Mouse (Mus musculus): ENCODE data around the gene Sf3b1. TPM values are rescaled to one million over a fixed set of nuclear protein-coding genes. Genes with fewer than 3 reads are reported as not detected.
"Not testable (repeated sequence)": the region's sequence is repeated elsewhere in the genome, so short reads cannot be mapped to it uniquely, and the experiment has no call there.

Sf3b1 gene
- total RNA-seq (2014; rRNA removed): 73.8 and 89.0 TPM in 2 replicates
- 11.0 and 13.6 TPM in 2 replicates for polyA plus RNA-seq (2012; rRNA removed)

GRCm38 (mm10) chr1:55027253-55027801, at the start of gene Sf3b1:
Gene Sf3b1, minus strand, starts transcription at chr1:55027481.
- WGBS: 3% methylated on average over 46 of the region's 46 CpGs
- peaks cover 8% of the 10 kb centered on the region for H3K4me1 ChIP-seq (ENCODE audit: control insufficient read depth, insufficient read depth, low read length)

GRCm38 (mm10) chr1:55076395-55076743, 49.1 kb upstream of the Sf3b1 start:
- Histone ChIP-seq H3K9ac (ENCODE audit: low read depth, low read length) (no peak overlapping the region), H3K79me2 (ENCODE audit: control insufficient read depth, insufficient read depth, low read length) (no peaks in the 10 kb centered on the region), H3K4me3 (ENCODE audit: insufficient read depth, low read depth, low read length) (no peak overlapping the region), H3K4me1 (ENCODE audit: control insufficient read depth, insufficient read depth, low read length) (peaks cover 10% of the 10 kb centered on the region), H3K27me3 (ENCODE audit: control insufficient read depth, insufficient read depth, low read length) (no peaks in the 10 kb centered on the region), H3K27ac (replicated peaks; ENCODE audit: insufficient read depth, low read depth, low read length) (no peak overlapping the region; the same call in 1 of the 2 replicates), H3K36me3 (ENCODE audit: control insufficient read depth, insufficient read depth, low read length) (peaks cover 51% of the 10 kb centered on the region)
- no peak for TF ChIP-seq POLR2A (IDR thresholded peaks at IDR 0.05; ENCODE audit: extremely low read depth, insufficient read depth, low read length)
- TF ChIP-seq CTCF (IDR thresholded peaks at IDR 0.05; ENCODE audit: low read depth, low read length): no peak
- peak; percentile 58 for DNase-seq (ENCODE audit: extremely low read depth, low read depth, low spot score)

More at GRCm38 (mm10) chr1:55027253-55027801, at the start of gene Sf3b1:
- peak within 1 kb of the TSS; percentile 94 for H3K4me3 ChIP-seq (ENCODE audit: insufficient read depth, low read depth, low read length)
- H3K9ac ChIP-seq (ENCODE audit: low read depth, low read length): peak within 1 kb of the TSS; percentile 98
- peaks cover 20% of the 10 kb centered on the region; the same call in 1 of the 2 replicates for H3K79me2 ChIP-seq (ENCODE audit: control insufficient read depth, insufficient read depth, low read length)
- TF ChIP-seq POLR2A (IDR thresholded peaks at IDR 0.05; ENCODE audit: extremely low read depth, insufficient read depth, low read length): no peak; the same call in none of the 2 replicates
- TF ChIP-seq CTCF (IDR thresholded peaks at IDR 0.05; ENCODE audit: low read depth, low read length): no peak
- peak within 1 kb of the TSS; percentile 97 for H3K27ac ChIP-seq (replicated peaks; ENCODE audit: insufficient read depth, low read depth, low read length)
- peak; percentile 86 for DNase-seq (ENCODE audit: extremely low read depth, low read depth, low spot score)
- no peaks in the 10 kb centered on the region for H3K27me3 ChIP-seq (ENCODE audit: control insufficient read depth, insufficient read depth, low read length)
- no peaks in the 10 kb centered on the region for H3K36me3 ChIP-seq (ENCODE audit: control insufficient read depth, insufficient read depth, low read length)

GRCm38 (mm10) chr1:55075652-55076394, 48.5 kb upstream of the Sf3b1 start:
- Histone ChIP-seq H3K79me2 (ENCODE audit: control insufficient read depth, insufficient read depth, low read length) (no peaks in the 10 kb centered on the region), H3K36me3 (ENCODE audit: control insufficient read depth, insufficient read depth, low read length) (peaks cover 52% of the 10 kb centered on the region), H3K4me3 (ENCODE audit: insufficient read depth, low read depth, low read length) (no peak overlapping the region), H3K9ac (ENCODE audit: low read depth, low read length) (no peak overlapping the region), H3K27ac (replicated peaks; ENCODE audit: insufficient read depth, low read depth, low read length) (peak overlapping the region; percentile 36), H3K27me3 (ENCODE audit: control insufficient read depth, insufficient read depth, low read length) (no peaks in the 10 kb centered on the region), H3K4me1 (ENCODE audit: control insufficient read depth, insufficient read depth, low read length) (peaks cover 9% of the 10 kb centered on the region)
- 75% methylated on average over 5 of the region's 5 CpGs for WGBS
- DNase-seq (ENCODE audit: extremely low read depth, low read depth, low spot score): no peak
- TF ChIP-seq POLR2A (IDR thresholded peaks at IDR 0.05; ENCODE audit: extremely low read depth, insufficient read depth, low read length) (no peak), CTCF (IDR thresholded peaks at IDR 0.05; ENCODE audit: low read depth, low read length) (no peak)

- 57% methylated on average over 2 of the region's 2 CpGs for WGBS
- no peak for DNase-seq (ENCODE audit: extremely low read depth, low read depth, low spot score)
- no peak overlapping the region for H3K4me3 ChIP-seq (ENCODE audit: insufficient read depth, low read depth, low read length)
These were observed 47.5 kb upstream of the Sf3b1 start for GRCm38 (mm10) chr1:55074757-55075156.

GRCm38 (mm10) chr1:55072328-55072727, 45.0 kb upstream of the Sf3b1 start:
- H3K9ac ChIP-seq (ENCODE audit: low read depth, low read length); H3K27me3 ChIP-seq (ENCODE audit: control insufficient read depth, insufficient read depth, low read length); DNase-seq (ENCODE audit: extremely low read depth, low read depth, low spot score); H3K4me1 ChIP-seq (ENCODE audit: control insufficient read depth, insufficient read depth, low read length); H3K27ac ChIP-seq (replicated peaks; ENCODE audit: insufficient read depth, low read depth, low read length); H3K4me3 ChIP-seq (ENCODE audit: insufficient read depth, low read depth, low read length); H3K79me2 ChIP-seq (ENCODE audit: control insufficient read depth, insufficient read depth, low read length): not testable (repeated sequence)
- H3K36me3 ChIP-seq (ENCODE audit: control insufficient read depth, insufficient read depth, low read length): peaks cover 54% of the 10 kb centered on the region

More at GRCm38 (mm10) chr1:55074757-55075156, 47.5 kb upstream of the Sf3b1 start:
- TF ChIP-seq POLR2A (IDR thresholded peaks at IDR 0.05; ENCODE audit: extremely low read depth, insufficient read depth, low read length) (no peak), CTCF (IDR thresholded peaks at IDR 0.05; ENCODE audit: low read depth, low read length) (no peak)
- peaks cover 6% of the 10 kb centered on the region; the same call in 1 of the 2 replicates for H3K4me1 ChIP-seq (ENCODE audit: control insufficient read depth, insufficient read depth, low read length)
- no peaks in the 10 kb centered on the region for H3K27me3 ChIP-seq (ENCODE audit: control insufficient read depth, insufficient read depth, low read length)
- H3K9ac ChIP-seq (ENCODE audit: low read depth, low read length): no peak overlapping the region
- no peak overlapping the region for H3K27ac ChIP-seq (replicated peaks; ENCODE audit: insufficient read depth, low read depth, low read length)
- H3K79me2 ChIP-seq (ENCODE audit: control insufficient read depth, insufficient read depth, low read length): no peaks in the 10 kb centered on the region
- peaks cover 53% of the 10 kb centered on the region for H3K36me3 ChIP-seq (ENCODE audit: control insufficient read depth, insufficient read depth, low read length)

GRCm38 (mm10) chr1:55061772-55062171, 34.5 kb upstream of the Sf3b1 start:
- WGBS: 92% methylated on average over 4 of the region's 4 CpGs
- Histone ChIP-seq H3K79me2 (ENCODE audit: control insufficient read depth, insufficient read depth, low read length) (peaks cover 28% of the 10 kb centered on the region), H3K36me3 (ENCODE audit: control insufficient read depth, insufficient read depth, low read length) (peaks cover 57% of the 10 kb centered on the region), H3K4me3 (ENCODE audit: insufficient read depth, low read depth, low read length) (no peak overlapping the region), H3K9ac (ENCODE audit: low read depth, low read length) (no peak overlapping the region), H3K27ac (replicated peaks; ENCODE audit: insufficient read depth, low read depth, low read length) (no peak overlapping the region), H3K4me1 (ENCODE audit: control insufficient read depth, insufficient read depth, low read length) (peaks cover 22% of the 10 kb centered on the region), H3K27me3 (ENCODE audit: control insufficient read depth, insufficient read depth, low read length) (no peaks in the 10 kb centered on the region)
- no peak for DNase-seq (ENCODE audit: extremely low read depth, low read depth, low spot score)
- TF ChIP-seq POLR2A (IDR thresholded peaks at IDR 0.05; ENCODE audit: extremely low read depth, insufficient read depth, low read length): no peak
- no peak for TF ChIP-seq CTCF (IDR thresholded peaks at IDR 0.05; ENCODE audit: low read depth, low read length)

Measured in liver, adult 2 months (tissue).